Mouse (Mus musculus) central nervous system, embryonic 14 days (tissue): Measurements from ENCODE around the gene Pfpl. TPM values are rescaled to one million over a fixed set of nuclear protein-coding genes. Genes with fewer than 3 reads are reported as not detected.

ENCODE experiments used
- polyA plus RNA-seq: library from polyadenylated mRNA; depleted of rRNA; stranded (reverse); fragments of >200 nt; gene quantifications from 2 replicates; pipeline ENCODE4 v1.2.3, GENCODE M21; 2012; rRNA removed

The Pfpl gene
- polyA plus RNA-seq, result not detected in 2 replicates

GRCm38 (mm10) chr19:12427605-12428004 lies at the start of gene Pfpl:
Gene Pfpl, plus strand, starts transcription at chr19:12427905.

GRCm38 (mm10) chr19:12386979-12387378 lies 40.7 kb upstream of the Pfpl start, which contains the start of gene Olfr1440:
Gene Olfr1440, plus strand, starts transcription at chr19:12387279.

GRCm38 (mm10) chr19:12417361-12417760 lies 10.3 kb upstream of the Pfpl start, which contains the start of gene Olfr1441:
Gene Olfr1441, plus strand, starts transcription at chr19:12417433.

GRCm38 (mm10) chr19:12460282-12461249 lies 32.9 kb downstream of the Pfpl start, which contains the start of gene Mpeg1:
Gene Mpeg1, plus strand, starts transcription at chr19:12460779.

Other genes with a start within 250 kb of the Pfpl start
- gene Olfr1431, start 227.3 kb upstream of the Pfpl start, polyA plus RNA-seq, result not detected in 2 replicates
- gene Olfr1432, start 195.3 kb upstream of the Pfpl start, polyA plus RNA-seq, result not detected in 2 replicates
- gene Olfr262, start 186.2 kb upstream of the Pfpl start, polyA plus RNA-seq, result not detected in 2 replicates
- not detected in 2 replicates for gene Olfr235, start 166.9 kb upstream of the Pfpl start, polyA plus RNA-seq
- gene Olfr1434, start 148.1 kb upstream of the Pfpl start, polyA plus RNA-seq, result not detected in 2 replicates
- not detected in 2 replicates for gene Olfr1436, start 128.8 kb upstream of the Pfpl start, polyA plus RNA-seq
- gene Olfr1437, start 102.8 kb upstream of the Pfpl start, polyA plus RNA-seq, result not detected in 2 replicates
- gene Olfr1438-ps1, start 92.0 kb upstream of the Pfpl start, polyA plus RNA-seq, result not detected in 2 replicates
- not detected in 2 replicates for gene Olfr1440, start 40.6 kb upstream of the Pfpl start, polyA plus RNA-seq
- not detected in 2 replicates for gene Olfr1441, start 10.5 kb upstream of the Pfpl start, polyA plus RNA-seq
- 2.7 and 3.2 TPM in 2 replicates for gene Mpeg1, start 32.9 kb downstream of the Pfpl start, polyA plus RNA-seq
- gene Dtx4, start 73.5 kb downstream of the Pfpl start, polyA plus RNA-seq, result 27.7 and 29.5 TPM in 2 replicates
- gene Fam111a, start 117.8 kb downstream of the Pfpl start, polyA plus RNA-seq, result 8.9 and 10.1 TPM in 2 replicates
- gene Gm4952, start 172.1 kb downstream of the Pfpl start, polyA plus RNA-seq, result 0.05 and 0.10 TPM in 2 replicates
- gene Glyat, start 205.4 kb downstream of the Pfpl start, polyA plus RNA-seq, result 0.10 TPM in 1 of 2 replicates, not detected in the other
- gene Olfr1442, start 242.5 kb downstream of the Pfpl start, polyA plus RNA-seq, result not detected in 2 replicates